Mouse (Mus musculus) mouse embryonic stem cell (cell line): ENCODE measurements around the gene Acadsb.
"Not testable (repeated sequence)": the region's sequence is repeated elsewhere in the genome, so short reads cannot be mapped to it uniquely, and the experiment has no call there.

Source experiments
- in situ Hi-C, 2 experiments: fragments of 300-500 bp; cut with MboI; formaldehyde crosslinking; loops; 1 replicate in 1 of 2; 3 replicates in 1 of 2; pipeline ENCODE4 v1.14.3; 2019 to 2020; ENCODE audit warnings: low sequenced_read_pairs in 2 of 2, low pct_unique_long_range_greater_than_20kb in 1 of 2, mixed read lengths in 1 of 2; ENCODE audit not compliant: unreplicated experiment in 1 of 2

Acadsb gene

DNA sequence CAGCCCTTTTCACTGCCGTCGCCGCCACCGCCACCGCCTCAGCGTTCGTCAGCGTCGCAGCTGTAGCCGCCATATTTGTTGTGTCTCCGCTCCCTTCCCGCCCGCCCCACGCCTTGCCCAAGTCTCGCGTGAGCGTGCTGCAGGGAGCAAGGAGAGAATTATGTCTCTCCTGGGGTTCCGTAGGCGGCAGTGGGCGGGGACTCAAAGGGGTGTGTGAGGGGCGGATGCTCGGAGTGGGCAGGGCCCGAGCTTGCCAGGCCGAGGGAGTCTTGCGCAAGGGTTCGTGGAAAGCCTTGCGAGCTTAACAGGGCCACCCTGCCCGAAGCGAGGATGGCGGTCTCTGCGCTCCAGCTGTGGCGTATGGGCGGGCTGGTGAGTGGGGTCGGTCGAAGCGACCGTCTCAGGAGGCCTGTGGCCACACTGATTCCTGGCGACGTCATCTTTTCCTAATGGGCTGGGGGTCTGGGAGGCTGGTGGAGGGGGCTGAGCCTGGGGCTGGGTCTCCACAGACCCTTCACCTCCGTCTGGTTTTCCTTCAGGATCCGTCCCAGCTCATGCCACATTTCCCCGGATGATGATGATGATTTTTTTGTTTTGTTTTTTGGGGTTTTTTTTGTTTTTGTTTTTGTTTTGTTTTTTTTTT lies at the start of gene Acadsb, which contains the start of gene Ikzf5:
Gene Acadsb, plus strand, starts transcription at position 186 of the 643 bp plus-strand sequence.
Gene Ikzf5, minus strand, starts transcription at position 106 of the 643 bp plus-strand sequence.
- in situ Hi-C loops = no loop called here

DNA sequence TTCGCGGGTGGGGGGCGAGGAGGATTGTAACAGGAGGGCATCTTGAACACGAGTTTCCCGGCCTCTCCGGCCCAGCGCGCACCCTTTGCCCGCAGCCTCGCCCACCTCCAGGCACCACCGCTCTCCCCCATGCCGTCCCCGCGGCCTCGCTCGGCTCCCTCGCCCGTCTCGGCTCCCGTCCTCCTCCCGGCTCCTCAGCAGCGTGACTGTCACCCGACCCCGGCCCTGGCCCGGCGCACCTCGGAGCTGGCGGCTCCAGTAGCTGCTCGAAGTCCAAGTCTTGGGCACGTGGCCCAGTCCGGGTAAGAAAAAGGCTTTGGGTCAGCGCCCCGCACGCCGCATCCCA lies 48.2 kb upstream of the Acadsb start:
- in situ Hi-C loops = no loop called here

DNA sequence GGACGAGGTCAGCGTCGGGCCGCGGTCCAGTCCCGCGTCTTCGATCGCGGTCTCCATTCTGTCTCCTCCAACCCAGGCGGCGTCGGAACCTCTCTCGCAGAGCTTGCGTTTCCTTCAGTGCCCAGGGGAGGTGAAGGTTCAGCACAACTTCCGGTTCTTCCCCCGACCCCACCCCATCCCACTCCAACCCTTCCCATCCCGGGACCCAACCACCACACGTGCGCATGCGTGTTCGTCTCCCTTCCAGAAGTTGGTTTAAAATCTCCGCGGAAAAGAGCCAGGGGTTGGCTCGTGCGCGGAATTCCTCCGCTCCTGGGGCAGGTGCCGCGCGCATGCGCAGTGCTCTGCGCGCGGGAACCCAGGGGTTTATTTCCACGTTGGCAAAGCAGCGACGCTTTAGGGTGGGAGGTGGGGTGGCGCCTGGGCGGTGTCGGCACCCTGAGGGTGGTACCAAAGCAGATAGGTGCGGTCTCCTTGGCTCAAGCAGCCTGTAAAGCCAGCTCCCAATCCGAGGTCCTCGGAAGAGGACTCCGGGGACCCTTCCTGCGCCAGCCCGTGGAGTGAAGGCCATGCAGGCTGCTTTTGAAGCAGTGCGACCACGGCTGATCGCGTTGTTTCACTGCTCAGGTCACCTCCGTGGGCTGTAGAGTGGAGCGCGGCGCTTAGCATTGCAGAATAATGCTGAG lies 47.6 kb upstream of the Acadsb start, which contains the start of gene 2310057M21Rik:
Gene 2310057M21Rik, minus strand, starts transcription at position 145 of the 686 bp plus-strand sequence.
- in situ Hi-C loops = no loop called here

DNA sequence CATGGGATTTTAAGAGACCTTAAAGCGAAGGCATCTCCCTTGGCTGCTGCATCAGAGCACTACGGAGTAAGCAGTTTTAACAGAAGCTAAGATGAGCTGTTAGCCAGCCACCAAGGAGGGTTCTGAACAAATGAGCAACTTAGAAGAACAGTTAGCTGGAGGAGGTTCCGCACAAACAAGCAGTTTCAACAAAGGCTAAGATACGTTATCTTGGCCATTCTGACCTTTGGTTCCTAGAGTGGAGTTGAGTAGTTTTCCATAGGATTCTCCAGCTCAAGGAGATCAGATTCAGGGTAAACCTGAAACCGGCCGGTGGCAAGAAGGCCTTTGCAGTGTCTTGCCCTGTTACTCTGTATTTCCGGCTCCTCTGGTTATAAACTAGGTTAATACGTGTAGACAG lies 46.3 kb upstream of the Acadsb start:
- in situ Hi-C loops = no loop called here

DNA sequence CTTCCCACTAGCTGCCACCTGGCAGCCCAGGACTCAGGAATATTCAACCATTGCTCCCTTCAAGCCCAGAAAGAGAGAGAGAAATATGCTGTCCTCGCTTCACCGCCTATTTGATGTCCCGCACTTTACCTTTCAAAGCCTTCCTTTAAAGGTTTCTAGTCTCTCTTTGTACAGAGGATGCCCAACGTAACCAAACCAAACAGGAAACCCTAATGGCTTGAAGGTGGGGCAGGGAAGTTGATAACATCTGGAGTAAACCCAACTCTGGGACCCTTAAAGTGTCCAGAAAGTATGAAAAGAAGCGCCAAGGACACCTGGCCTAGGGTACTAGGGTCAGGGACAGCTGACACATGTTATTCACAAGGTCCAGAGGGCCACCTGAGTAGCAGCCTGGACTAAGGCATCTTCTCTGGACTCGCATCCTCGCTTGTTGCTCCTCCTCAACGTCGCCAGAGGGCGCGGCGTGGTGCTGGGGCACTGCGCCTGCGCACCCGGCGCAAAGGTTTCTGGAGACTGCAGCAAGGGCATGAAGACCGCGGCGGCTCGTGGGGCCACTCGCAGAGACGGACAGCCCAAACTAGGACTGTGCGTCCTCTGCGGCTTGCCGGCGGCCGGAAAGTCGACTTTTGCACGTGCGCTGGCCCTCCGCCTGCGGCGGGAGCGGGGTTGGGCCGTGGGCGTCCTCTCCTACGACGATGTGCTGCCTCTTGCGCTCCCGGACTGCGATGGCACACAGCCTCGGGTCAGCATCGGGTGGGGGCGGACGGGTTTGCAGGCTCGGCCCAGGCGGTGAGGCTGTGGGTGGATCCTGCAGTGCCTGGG lies 39.5 kb upstream of the Acadsb start, which contains the start of gene Pstk:
Gene Pstk, plus strand, starts transcription at position 494 of the 822 bp plus-strand sequence.
- in situ Hi-C loops = no loop called here

DNA sequence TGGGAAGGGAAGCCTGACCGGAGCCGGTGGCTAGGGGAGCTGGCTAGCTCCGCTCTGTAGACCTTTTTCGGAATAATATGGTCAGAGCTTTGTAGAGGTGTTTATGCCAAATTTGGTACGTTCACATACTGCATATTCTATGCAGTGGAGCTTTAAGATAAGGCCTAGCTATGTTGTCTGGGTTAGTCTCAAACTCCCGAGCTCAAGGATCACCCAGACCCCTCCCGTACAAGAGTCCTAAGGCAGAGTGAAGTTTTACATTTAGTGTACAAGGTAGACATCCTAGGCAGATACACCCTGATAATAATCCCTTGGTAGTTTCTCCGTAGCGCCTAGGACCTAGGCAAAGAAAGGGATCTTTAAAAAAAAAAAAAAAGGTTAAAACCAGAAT lies 38.9 kb upstream of the Acadsb start:
- in situ Hi-C loops = no loop called here

DNA sequence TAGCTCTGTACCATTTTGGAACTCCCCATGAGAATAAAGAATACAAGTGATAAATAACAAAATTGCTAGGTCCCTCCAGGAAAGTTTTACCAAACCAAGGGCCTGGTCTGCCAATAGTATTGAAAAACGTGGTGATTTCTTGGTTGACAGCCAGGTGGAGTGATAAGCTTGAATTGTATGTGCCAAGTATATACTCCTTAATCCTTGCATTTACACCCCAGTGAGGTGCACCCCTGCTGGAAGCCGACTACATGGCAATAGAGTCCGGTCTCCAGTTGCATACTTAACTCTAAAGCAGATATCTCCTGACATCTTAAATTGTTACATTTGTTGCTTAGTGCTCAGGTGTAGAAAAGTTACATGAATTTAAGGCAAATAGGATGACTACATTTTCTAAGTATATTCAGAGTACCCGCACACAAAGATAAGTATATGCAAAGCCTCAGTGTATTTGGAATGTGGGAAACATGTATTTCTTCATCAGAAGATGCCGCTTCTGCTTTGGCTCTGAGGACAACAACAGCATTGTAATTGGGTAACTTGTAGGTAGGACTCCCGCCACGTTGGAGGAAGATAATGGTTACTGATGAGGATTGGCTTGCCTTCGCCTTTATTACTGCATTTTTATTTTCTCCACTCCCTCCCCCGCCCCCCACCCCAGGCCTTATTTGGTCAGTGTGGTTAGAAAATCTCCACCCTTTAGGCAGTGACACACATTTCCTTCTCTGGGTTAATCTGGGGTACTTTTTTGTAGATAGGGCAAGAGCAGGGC lies 38.3 kb upstream of the Acadsb start:
- in situ Hi-C loops = no loop called here

DNA sequence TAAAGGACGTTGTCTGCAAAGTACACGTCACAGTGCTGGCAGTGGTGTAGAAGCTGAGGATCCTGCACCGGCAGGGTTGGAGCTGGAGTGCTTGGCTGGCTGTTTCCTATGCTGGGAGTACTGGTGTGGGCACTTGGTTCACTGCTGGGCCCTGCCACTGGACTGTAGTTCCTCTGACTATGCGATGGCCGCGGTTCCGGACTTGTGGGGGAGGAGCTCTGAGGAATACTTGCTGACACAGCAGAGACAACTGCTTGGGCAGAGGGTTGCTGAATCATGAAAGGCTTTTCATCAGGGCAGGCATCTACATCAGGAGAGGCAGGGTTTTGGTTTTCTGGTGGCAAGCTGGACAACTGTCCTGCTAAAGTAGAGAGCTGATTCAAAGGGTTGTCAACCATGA lies 18.6 kb upstream of the Acadsb start:
- in situ Hi-C loops = not testable (repeated sequence)

DNA sequence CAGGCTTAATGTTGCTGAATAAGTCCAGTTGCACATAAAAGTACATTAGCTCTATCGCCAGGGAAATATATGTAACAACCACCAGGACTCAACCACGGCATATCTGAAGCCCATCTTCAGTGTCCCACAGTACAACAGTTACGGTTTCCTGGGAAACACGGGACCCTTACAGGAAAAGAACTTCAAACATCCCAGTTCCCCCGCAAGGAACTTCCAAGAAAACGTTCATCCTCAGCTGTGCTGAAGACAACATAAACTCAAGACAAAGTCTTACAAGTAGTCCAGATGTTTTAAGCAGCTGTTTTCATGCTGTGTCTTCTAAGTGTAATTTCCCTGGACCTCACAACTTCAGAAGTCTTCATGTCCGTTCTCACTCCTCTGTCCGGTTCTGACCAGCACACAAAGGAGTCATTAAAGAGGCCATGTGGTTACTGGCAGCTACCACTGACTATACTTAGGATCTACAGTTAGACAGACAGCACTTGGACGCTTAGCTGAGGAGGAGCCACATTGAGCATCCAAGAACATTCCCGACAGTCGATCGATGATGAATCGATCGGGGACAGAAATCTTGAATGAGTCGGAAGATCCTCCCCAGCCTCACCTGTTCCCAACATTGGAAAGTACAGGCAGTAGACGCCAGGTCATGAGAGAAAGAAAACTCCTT lies 947 bp upstream of the Acadsb start:
- in situ Hi-C loops = no loop called here

DNA sequence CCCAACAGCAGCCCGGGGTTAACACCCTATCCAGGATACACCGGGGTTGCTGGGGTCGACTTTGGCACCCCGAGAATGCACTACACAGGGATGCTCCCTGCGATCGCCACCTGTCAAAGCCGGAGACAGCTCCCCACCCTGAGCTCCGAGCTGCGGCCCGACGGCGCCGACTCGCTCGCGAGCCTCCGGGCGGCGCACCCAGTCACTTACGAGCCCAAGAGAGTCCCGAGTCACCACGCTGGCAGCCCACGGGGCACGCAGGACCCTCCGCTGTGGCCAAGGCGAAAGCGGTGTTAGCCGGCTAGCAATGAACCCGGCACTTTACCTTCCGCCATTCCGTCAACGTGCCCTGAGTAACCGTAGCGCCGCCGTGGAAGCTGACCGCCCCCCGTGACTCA lies 414 bp upstream of the Acadsb start:
- in situ Hi-C loops = no loop called here

DNA sequence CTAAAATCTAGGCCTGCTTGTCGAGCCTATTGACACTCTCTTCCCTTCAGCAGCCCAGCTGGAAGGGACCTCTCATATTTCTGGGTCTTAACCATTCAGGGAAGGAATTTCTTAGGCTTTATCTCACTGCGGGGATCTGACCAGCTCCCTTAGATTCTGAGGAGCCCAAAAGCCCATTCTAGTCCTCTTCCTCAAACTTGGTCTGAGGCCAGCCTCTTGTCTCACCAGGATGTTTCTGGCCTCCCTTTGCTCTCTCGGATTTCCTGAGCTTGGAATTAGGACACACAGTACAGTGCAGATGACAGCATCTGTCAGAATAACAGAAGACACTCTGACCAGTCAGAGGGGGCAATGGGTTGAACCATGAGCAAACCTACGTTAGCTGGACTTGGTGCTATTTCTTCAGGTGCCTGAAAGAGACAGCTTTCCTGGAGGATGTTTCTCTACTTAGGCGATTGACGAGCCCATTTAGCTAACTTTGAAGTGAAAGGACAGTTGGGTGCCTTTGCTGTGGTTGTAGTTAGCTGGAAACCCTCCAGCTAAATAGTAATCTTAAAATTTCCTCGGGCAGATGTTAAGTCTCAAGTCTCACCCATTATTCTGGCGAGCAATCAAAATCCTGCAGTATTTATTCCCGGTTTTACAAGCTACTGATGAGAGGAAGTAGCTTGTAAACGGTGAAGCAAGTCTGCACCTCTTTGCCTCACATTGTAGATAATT lies 980 bp downstream of the Acadsb start:
- in situ Hi-C loops = no loop called here

DNA sequence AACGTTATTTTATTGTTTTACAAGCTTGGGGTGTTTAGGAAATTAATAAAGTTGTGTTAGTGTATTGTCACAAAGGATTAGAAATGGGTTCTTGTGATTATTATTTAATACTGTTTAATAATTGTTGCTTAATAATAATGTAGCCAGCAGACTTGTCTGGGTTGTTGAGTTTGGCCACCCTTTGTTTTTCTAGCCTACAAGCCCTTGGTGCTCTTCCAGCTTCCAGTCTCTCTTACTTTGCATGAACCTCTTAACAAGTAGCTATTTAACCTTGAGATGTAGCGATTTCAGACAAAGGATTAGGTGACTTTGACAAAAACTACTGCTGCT lies 1.5 kb downstream of the Acadsb start:
- in situ Hi-C loops = no loop called here

DNA sequence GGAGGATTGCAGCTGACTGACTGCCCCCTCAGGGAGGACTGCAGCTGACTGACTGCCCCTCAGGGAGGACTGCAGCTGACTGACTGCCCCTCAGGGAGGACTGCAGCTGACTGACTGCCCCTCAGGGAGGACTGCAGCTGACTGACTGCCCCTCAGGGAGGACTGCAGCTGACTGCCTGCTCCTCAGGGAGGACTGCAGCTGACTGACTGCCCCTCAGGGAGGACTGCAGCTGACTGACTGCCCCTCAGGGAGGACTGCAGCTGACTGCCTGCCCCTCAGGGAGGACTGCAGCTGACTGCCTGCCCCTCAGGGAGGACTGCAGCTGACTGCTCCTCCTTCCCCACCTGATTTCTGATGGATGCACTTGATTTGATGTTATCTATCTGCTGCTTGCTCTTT lies 6.3 kb downstream of the Acadsb start:
- in situ Hi-C loops = not testable (repeated sequence)

DNA sequence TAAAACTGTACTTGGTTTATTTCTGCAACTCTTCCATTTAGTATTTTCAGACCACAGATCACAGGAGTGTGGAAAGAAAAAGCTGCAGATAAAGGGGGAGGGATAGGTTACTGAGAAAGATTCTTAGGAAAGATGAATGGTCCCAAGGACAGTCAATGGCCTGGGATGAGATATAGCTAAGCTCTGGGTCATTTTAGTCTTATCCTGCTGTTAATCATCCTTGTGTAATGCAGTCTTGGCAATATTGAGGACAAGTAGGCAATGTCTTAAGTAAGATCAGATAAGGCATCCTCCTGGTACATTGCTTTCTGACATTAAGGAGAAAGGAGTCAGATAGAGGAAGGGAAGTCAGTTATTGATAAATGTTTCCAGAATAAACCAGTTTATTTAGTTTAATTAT lies 7.2 kb downstream of the Acadsb start:
- in situ Hi-C loops = no loop called here

DNA sequence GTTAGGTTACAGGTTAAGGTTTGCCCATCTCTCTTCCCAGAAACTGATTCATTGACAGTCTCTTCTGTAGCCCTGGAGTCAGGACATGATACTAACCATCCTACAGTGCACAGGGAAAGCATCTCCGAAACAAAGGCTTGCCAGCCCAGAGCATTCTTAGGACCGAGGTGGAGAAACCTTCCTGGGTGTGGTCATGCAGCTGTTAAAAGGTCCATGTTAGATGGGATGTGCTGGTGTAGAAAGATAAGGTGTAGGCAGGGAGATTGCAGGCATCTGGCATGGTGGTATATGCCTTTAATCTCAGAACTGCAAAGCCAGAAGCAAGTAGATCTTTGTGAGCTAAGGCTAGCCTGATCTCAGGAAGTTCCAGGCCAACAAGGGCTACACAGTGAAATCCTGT lies 14.5 kb downstream of the Acadsb start:
- in situ Hi-C loops = no loop called here

DNA sequence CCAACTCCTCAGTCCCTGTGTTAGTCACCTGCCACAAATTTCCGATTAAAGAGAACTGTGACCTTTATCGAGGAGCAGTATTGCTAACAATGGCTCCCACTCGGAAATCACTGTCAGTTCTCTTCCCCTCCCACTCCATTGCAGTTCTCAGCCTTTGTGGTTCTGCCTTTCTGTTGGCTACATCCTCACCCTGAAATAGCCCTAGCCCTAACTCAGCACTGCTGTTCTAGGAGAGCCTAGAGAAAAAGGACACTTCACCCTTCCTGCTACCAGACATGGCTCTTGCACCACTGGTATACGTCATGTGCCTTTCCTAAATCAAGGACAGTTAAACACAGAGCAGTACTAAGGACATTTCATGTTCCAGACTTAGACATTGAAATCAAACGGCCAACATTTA lies 16.9 kb downstream of the Acadsb start:
- in situ Hi-C loops = no loop called here

DNA sequence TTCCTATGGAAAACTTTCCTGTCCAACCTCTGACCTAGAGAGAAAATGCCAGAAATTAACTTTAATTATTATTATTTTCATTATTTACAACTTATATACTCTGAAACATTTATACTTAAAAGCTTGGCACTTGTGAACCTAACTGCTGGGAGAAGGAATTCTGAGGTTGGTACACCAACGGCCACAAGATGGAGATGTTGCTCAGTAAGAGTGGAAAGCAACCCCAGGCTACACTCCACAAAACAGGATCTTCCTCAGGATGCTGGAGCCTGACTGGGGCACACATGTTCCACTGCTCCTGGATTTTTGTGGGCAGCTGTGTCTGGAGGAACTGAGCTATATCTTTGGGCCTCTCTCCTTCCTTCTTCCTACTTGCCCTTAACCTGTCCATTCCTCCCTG lies 21.8 kb downstream of the Acadsb start:
- in situ Hi-C loops = no loop called here

DNA sequence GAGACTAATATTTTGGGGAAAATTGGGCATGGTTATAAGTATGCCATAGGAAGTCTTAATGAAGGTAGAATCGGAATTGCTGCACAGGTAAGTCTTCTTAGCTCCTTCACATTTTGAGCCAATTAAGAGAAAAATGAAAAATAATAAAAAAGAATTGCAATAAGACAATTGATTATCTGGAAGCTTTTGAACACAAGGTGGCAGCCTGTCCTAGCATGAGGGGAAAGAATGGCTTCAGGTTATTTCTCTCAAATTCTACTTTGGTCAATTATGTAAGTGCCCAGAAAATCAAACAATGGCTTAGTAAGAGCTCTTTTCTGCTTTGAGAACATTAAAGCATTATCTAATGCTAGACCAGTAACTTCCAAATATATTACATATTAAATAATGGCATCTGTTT lies 23.9 kb downstream of the Acadsb start:
- in situ Hi-C loops = no loop called here
